Mouse (Mus musculus) adrenal gland, adult 2 months (tissue): ENCODE measurements around the gene Bcl6b. TPM values are rescaled to one million over a fixed set of nuclear protein-coding genes. Genes with fewer than 3 reads are reported as not detected.
A peak's percentile ranks its signal among the peaks of the same experiment; 100 is the strongest.

Experiments used
- DNase-seq: peaks from one replicate; pipeline ENCODE4 v3.0.0; 2021
- polyA plus RNA-seq: library from polyadenylated mRNA; depleted of rRNA; stranded (reverse); fragments of >200 nt; gene quantifications from 2 replicates; pipeline ENCODE4 v1.2.3, GENCODE M21; 2012
- total RNA-seq, 2 experiments: library from RNA; stranded (reverse); gene quantifications; 2 replicates each; pipeline ENCODE4 v1.2.3; 2021

The Bcl6b gene
- total and polyA plus RNA-seq, 3 experiments: 8.6 to 25.3 (median 11.3) TPM

DNA sequence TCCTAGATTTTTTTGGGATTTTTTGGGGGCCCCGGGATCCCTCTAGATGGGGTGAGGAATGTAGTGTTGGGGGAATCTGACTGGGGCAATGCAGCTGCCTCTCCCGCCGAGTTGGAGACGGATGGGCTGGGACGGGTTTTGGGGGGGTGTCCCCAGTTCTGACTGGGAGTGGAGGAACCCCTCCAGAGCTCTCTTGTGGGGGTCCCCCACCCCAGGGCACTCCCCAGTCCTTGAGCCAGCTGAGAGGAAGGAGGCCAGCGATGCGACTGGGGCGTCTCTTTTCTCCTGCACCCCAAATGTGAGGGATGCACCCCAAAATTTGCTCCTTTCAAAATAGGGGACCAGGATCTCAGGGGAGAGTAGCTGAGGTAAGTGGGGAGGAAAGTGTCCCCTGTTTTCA, 3.4 kb upstream of the Bcl6b start:
- DNase-seq: no peak

DNA sequence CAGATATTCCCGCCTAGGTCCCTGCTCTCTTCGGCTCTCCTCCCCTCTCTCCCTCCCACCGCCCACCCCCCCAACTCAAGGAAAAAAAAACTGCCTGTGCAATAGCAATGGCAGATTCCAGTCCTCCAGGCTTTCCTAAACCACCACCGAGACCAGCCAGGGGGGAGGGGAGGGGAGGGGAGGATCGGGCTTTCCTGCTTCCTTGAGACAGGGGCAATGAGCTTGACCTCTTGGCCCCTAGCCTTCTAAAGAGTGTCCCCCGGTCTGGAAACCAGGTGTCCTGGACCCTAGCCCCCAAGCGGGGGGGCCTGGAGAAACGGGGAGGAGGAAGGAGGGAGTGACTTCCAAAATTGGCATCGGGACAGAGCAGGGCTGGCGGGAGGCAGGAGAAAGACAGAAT, 2.9 kb upstream of the Bcl6b start:
- DNase-seq: peak; percentile 57

DNA sequence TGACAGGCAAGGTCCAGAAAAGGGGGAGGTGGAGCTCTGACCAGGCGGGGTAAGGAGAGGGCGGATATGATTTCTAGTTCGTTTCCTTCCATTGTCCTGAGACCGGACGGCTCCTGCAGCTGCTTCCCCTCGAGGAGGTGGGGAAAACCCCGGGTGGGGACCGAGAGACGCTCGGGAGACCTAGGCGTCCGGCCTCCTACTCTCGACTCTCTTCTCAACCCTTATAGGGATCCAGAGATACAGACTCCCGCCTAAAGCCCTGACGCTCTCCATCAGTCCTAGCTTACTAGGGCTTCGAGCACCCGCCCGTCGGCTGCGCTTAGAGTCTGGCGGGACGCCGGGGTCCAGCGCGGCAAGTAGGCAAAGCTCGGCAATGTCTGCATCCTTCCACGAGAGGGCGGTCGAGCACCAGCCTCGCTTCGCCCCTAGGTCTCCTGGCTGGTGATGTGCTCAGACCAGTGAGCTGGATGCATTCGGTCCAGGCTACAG, 685 bp upstream of the Bcl6b start:
- DNase-seq: peak; percentile 86

- DNase-seq: peak; percentile 90
Measured at GRCm38 (mm10) chr11:70228828-70229227, 770 bp downstream of the Bcl6b start.

DNA sequence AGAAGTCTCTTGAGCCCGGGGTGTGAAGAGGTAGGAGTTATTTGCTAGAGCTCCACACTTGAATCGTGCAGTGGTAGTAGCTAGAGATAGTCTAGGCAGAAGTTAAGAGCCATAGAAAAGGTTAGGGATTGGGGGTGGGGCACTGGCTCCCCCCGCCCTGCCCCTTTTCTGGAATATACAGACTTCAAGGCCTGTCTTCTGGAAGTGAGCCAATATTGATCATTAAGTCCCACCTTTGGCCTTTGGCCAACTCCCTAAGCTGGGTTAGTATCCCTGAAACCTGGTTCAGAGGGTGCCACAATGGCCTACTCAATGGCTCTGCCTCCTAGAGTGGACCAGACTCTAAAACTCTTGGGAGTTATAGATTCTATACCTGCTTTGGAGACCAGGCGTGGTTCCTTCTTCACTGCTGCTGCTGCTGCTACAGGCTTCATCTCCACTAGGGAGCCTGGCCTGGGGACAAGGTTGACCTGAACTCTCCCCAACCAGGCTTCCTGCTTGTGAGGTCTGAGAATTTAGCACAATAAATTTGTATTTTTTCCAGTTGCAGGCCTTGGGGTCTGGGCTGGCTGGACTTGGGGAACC, 1.8 kb downstream of the Bcl6b start:
- DNase-seq: no peak

DNA sequence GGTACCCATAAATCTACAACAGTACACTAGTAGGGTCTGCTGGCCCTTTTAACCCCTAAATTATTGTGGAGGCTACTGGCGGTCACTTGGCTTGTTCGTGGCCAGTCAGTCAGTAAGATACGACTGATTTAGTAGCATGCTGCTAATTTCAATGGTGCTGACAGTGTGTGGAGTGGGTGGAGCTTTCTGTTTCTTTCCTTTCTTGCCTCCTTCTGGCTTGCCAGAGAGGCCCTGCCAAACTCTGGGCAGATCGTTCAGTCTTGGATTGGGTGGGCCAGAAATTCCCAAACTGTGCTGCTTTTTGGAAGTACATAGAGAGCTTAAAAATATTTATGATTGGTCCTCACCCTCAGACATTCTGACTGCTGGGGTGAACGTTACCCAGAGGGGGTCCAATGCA, 2.5 kb downstream of the Bcl6b start:
- no peak for DNase-seq

- no peak for DNase-seq
Measured at GRCm38 (mm10) chr11:70226602-70226890, 3.1 kb downstream of the Bcl6b start.

DNA sequence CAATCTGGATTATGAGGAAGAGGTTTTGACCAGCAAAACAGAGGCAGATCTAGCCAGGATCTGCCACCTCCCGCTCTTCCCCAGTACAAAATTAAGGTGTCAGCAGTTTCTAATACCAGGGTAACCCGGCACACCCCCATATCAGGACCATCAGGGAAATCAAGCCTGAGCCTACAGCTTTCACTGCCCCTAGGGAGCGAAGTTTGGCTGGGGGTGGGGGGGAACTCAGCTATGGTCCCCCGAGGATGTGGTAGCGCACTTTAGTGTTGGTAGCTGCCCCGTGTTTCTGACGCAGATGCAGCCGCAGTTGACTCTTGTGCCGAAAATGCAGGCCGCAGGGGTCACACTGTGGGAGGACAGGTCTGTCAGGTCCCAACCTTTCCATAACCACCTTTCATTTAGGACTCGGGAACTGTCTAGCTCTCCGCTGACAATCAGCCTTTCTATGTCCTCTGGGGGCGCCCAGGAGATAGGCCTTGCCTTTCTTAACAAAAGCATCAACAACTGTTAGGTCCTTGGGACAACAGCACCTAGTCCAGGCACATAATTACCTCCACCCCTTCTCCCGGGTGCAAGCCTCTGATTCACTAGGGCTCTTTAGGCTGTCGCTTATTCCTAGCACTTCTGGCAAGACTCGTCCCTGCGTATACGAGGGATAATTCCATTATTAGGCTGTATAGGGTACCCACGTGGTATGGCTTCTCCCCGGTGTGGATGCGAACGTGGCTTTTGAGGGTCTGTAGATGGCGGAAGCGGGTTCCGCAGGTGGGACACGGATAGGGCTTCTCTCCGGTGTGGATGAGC, 3.6 kb downstream of the Bcl6b start:
- DNase-seq: no peak

DNA sequence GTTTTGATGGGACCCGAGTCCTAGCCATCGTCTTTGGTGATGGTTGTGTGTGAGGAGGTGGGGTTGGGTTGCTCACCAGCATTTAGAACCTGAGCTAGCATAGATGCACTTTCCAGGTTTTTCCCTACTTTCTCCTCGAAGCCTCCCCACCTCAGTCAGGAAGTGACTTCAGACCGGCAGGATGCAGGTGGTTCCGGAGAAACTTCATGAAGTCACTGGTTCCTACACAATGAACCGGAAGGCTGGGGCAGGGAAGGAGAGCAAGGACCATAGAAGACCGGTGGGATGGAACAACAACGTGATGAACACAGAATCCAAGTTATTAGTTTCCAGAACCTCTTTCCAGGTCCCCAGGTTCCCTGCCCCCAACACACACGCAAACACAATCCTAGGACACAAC, 5.9 kb downstream of the Bcl6b start:
- peak; percentile 40 for DNase-seq

DNA sequence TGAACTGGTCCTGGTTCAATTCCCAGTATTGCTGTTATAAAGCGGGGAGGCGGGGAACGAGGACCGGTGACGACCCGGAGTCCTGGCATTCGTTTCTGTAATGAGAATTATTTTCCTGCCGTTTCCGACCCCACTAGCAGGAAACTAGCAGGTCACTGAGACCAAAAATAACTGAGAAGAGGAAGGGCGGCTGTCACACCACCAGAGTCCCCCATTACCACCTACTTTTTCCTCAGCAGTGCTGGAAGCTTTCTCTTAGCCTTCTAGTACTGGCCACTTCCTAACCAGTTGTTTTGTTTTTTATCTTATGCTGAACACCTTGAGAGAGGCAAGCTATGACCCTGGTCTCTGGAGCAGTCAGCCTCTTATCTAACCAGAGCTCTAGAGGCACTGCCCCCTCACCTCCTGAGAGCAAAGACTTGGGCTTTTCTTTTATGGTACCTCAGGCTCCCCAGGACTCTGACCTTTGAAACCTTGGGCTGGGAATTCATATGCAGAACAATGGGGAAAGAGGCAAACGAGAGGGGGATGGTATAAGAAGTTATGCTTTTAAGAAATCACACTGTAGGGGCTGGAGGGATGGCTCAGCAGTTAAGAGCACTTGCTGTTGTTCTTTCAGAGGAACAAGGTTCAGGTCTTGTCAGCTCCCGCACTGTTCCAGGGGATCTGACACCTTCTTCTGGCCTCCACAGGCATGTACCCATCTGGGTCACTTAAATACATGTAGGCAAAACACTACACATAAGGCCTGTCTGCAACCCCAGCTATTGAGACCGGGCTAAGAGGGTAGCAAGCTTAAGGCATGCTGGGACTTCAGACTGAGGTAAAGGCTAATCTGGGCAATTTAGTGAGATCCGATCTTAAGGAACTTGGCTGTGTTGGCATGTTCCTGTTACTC, 7.7 kb downstream of the Bcl6b start:
- peak; percentile 52 for DNase-seq

- peak; percentile 96 for DNase-seq
Measured at GRCm38 (mm10) chr11:70220731-70221602, 8.6 kb downstream of the Bcl6b start, which contains the start of gene Slc16a13. Slc16a13 (minus strand) TSS chr11:70221064.

DNA sequence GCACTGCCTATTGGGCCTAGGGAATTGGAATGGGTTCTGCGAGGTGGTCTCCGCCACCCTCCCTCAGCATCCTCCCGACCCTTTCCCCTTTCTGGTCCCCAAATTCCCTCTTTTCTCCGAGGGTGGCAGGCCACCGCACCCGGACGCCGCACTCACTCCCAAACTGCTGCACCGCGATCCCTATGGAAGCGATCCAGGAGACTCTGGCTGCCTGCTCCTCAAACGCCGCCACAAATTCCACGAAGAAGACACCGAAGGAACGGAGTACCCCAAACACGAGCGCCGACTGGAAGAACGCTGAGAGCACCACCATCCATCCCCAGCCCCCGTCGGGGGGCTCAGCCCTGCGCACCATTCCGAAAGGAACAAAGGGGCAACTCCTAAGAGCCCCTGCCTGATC, 9.3 kb downstream of the Bcl6b start:
- DNase-seq: no peak

DNA sequence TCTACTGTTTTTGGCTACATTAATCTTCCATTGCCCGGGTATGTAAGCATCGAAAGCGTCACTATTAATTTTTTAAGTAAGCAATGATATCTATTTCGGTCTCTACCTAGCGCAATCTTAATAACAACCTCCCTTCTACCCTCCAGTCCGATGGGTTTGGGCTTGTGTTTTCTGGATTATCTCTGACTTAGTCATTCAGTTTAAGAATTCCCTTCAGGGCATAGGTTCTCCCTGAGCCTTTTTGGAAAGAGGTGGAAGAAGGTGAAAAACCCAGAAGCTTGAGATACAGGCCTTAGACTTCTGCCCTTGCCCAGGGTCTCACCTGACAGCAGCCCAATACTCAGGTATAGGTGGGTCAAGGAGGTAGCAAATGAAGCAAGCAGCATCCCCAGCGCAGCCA, 9.7 kb downstream of the Bcl6b start:
- no peak for DNase-seq

DNA sequence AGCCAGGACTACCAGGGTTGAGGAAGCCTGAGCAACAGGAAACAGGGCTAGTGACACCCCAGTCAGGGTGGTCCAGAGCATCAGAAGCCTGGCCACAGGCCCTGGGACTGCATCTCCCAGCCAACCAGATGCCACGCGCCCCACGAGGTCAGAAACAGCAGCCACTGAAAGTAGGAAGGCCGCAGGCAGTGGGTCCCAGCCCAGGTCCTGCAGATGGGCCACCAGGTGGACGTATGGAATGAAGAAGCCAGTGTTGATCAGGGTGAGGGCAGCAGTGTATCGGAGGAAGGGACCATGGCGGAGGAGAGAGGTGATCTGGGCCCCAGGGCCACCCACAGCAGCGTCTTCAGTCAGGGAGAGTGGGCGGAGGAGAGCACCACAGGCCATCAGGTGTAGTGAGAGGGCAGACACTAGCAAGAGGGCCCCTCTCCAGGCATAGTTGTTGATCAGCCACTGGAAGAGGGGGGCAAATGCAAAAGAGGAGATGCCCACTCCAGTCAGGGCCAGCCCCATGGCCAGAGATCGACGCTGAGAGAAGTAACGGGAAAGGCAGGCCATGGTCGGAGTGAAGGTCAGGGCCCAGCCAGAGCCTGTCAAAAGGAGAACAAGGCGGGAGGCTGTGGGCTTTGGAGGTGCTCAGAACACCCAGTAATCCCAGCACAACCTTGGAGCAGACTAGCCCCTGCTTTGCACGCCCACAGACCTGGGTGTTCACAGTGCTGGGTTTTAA, 10.7 kb downstream of the Bcl6b start:
- peak; percentile 44 for DNase-seq

- no peak for DNase-seq
Measured at GRCm38 (mm10) chr11:70218039-70218438, 11.6 kb downstream of the Bcl6b start.

DNA sequence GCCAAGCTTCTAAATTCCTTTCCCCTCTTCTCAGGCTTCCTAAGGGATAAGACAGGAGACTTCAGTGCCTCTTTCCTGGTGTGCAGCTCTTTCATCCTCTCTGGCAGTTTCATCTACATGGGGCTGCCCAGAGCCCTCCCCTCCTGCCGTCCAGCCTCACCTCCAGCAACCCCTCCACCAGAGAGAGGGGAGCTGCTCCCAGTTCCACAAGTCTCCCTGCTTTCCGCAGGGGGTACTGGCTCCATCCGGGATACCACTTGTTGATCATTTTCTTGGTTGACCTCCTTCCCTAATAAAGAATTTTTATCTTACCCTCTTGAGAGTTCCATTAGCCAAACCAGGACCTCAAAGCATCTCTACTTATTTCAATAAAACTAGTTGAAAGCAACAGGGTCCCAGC, 13.5 kb downstream of the Bcl6b start:
- DNase-seq: no peak

- DNase-seq: no peak
Measured at GRCm38 (mm10) chr11:70215301-70215700, 14.3 kb downstream of the Bcl6b start.

GRCm38 (mm10) chr11:70214856-70215209, 14.8 kb downstream of the Bcl6b start:
- no peak for DNase-seq

- peak; percentile 61 for DNase-seq
Measured at GRCm38 (mm10) chr11:70214191-70214855, 15.3 kb downstream of the Bcl6b start.

DNA sequence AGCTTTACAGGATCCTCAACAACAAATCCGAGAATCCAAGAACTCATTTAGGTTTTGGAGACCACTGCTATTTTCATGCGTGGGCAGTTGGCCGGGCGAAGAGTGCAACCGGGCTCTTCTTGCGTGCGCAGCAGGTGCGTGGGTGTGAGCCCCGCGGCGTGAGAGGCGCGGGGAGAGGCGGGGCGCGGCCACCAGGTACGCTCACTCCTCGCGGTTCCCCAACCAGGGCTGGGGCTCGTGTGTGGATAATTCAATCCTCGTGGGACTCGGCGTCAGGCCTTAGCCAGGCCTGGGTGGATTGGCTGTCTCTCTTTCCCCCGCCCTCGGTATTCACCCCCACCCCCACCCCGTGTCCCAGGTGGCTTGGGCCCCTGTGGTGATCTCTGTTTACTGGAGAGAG, 15.9 kb downstream of the Bcl6b start:
- no peak for DNase-seq

DNA sequence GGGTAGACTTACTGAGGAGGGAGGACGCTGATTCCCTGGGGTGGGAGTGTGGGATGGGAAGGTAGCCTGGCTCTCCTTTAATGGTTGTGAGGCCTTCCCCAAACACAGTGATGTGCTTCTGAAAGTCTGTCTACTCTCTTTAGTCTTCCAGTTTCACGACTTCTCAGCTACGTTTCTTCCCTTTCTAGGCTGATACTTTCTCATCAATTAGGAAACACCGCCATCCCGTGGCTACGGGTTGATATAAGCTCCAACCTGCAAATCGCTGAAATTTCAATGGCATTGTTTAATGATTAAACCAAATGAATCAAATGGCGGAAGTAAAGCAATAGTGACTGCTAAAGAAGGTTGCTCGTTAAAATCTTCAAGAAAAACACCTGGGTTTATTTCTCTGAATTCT, 16.7 kb downstream of the Bcl6b start:
- DNase-seq: peak; percentile 76
